Mouse (Mus musculus) C3H10T1/2 (cell line): ENCODE results near the gene Ugp2. TPM values are rescaled to one million over a fixed set of nuclear protein-coding genes. Genes with fewer than 3 reads are reported as not detected.

Experiments
- polyA plus RNA-seq, 2 experiments: library from polyadenylated mRNA; unstranded; fragments of >200 nt; fragmentation: generic; extraction: Trizol; gene quantifications; one replicate each; pipeline ENCODE4 v1.2.1; 2012; ENCODE audit warnings: missing spikeins in 2 of 2

Ugp2 gene
- polyA plus RNA-seq, result 10 to 100 TPM in 1 of 2 experiments, 1 to 10 TPM in 1; 1.9 to 18.0 TPM

GRCm38 (mm10) chr11:21371122-21371806, at the start of gene Ugp2:
Ugp2 (minus strand) TSS chr11:21371201.

Other genes with a start within 250 kb of the Ugp2 start
- 1 to 10 TPM in 1 of 2 experiments, under 1 TPM in 1; 0.39 to 3.5 TPM for gene Vps54, start 131.9 kb downstream of the Ugp2 start, polyA plus RNA-seq
- gene Wdpcp, start 201.0 kb upstream of the Ugp2 start, polyA plus RNA-seq, result 1 to 10 TPM in 1 of 2 experiments, under 1 TPM in 1; 0.33 to 7.1 TPM
- 100 to 1,000 TPM in 1 of 2 experiments, 10 to 100 TPM in 1; 42.5 to 153 TPM for gene Mdh1, start 201.2 kb upstream of the Ugp2 start, polyA plus RNA-seq